Mouse (Mus musculus) retina, adult 2 months (tissue): ENCODE measurements at regions not wholly inside any gene's neighbourhood (a gene's known extent, or its start where the extent isn't known, plus 50 kb on each side); places are given as distances from the start of the nearest gene placed in this dataset.
"Not testable (repeated sequence)": the region's sequence is repeated elsewhere in the genome, so short reads cannot be mapped to it uniquely, and the experiment has no call there.

Experiments
- DNase-seq: peaks from one replicate; pipeline ENCODE4 v3.0.0-alpha.2; 2012; ENCODE audit warnings: low read depth, low spot score

DNA sequence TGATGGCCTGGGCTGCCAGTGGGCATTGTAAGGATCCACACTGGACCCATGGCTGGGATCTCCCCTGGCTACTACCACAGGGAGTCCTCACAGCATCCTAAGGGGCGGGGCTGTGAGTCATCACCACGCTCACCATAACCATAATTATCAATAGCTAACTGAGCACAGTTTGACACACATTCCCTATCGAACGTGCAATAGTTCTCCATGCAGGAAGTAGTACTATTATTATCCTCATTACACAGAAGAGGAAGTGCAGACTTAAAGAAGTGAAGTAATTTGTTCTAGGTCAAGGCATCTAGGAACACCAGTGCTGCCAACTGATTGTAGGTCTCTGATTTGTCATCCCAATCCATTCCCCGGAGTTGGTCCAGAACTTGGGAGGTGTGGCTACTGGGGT lies 84.1 kb upstream of the Trim2 start:
- DNase-seq, result no peak

DNA sequence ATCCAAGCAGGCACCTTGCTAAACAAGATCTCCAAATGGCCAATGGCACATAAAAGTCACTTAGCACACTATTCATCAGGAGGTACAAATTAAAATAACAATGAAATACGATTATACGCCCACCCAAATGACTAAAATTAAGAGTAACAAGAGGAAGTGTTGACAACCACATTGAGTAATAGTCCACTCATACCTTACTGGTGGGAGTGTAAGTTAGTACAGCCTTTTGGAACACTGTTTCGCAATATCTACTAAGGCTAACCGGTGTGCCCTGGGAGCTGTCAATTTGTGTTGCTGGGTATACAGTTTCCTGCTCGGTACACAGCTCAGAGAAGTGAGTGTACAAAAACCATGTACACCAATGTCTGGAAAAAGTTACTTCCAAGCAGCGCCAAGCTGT lies 81.8 kb upstream of the Trim2 start:
- no peak for DNase-seq

DNA sequence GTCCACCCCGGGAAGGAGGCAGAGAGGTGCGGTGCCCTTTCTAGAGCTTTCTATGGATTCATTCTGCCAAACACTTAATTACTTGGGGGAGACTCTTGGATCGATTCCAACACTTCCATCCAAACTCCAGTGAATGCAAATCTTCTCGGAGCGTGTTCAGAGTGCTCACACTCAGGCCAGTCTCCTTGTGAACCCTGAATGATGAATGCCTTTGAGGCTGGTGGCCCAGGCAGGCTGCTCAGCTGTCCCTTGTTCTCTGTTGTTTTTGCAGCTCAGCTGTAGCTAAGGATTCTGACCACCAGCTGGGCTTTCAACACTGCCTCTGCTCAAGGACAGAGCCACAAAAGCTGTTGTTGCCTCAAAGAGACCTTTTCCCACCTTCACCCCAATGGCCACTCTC lies 79.0 kb upstream of the Trim2 start:
- no peak for DNase-seq

DNA sequence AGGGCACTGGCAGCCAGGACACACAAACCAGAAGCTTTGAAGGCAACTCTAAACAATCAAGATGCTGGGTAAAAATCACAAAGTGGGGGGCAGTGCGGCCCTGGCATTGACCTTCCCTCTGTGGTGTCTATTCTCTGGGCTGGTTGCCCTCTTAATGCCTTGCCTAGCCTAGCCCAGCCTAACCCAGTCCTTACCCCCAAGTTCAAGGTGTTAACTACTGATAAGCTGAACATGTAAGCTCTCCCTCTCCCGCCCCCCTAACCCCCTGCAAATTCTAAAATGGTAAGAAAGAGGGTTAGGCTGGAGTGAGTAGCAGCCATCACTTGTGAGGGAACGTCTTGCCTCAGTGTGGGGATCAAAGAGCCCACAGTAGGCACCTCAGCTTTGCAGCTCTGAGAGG lies 76.9 kb upstream of the Trim2 start:
- DNase-seq, result no peak

DNA sequence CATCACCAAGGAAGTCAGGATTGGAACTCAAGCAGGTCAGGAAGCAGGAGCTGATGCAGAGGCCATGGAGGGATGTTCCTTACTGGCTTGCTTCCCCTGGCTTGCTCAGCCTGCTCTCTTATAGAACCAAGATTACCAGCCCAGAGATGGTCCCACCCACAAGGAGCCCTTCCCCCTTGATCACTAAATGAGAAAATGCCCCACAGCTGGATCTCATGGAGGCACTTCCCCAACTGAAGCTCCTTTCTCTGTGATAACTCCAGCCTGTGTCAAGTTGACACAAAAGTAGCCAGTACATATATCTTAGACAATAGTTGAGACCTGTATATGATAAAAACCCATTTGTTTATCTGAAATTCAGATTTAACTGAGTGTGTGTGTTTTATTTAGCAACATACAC lies 76.4 kb upstream of the Trim2 start:
- DNase-seq, result not testable (repeated sequence)

DNA sequence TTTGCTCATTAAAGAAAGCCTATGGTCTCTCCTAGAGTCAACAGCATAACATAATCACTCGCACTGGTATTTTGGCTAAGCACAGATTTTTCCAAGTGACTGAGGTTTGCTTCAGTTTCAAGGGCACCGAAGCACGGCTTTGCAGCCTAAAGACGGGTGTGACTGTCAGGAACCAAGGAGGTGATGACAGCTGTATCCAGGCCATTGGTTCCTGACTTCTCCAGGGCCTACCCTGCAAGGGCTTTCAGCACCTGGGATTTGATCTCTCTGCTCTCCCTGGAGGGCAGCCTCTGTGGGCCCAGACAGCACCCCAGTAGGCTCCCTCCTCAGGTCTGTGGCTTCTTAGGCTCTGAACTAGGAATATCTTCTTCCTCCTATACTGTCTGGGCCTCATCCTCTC lies 75.3 kb upstream of the Trim2 start:
- DNase-seq, result no peak

DNA sequence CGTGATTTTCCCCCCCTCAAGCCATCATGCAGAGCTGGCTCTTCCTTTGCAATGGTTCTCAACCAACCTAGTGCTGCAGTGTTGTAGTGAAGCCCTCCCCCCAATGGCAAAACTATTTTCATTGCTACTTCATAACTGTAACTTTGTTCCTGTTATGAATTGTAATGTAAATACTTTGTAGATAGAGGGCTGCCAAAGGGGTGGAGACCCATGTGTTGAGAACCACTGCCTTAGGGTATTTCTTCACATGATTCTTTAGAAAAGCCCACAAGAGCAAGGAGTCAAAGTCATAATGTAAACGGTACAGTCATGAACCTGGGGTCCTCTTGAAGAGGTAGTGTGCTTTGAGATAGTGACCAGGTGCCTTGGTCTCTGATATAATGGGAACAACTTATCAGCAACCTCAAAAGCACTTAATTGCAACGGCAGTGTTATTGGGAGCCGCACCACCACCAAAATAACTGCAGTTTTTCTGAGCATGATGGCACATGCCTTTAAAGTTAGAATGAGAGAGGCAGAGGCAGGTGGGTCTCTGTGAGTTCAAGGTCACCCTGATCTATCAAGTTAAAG lies 72.4 kb upstream of the Trim2 start:
- DNase-seq, result no peak

DNA sequence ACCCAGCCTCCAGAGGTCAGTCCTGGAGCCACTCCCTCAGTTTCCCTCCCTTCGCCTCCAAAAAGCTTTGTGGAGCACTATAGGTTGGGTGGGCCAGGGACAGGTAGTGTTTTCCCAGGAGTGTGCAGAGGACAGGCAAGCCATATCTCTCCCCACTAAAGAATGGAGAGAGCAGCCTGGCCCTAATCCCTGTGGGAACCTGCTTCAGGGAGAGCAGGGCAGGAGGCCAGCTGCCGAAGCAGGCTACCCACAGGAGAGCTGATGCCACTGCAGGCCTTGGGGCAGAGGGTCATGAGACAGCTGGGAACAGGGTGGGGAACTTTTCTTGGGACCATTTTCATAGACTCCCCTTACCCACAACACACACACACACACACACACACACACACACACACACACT lies 69.8 kb upstream of the Trim2 start:
- no peak for DNase-seq

DNA sequence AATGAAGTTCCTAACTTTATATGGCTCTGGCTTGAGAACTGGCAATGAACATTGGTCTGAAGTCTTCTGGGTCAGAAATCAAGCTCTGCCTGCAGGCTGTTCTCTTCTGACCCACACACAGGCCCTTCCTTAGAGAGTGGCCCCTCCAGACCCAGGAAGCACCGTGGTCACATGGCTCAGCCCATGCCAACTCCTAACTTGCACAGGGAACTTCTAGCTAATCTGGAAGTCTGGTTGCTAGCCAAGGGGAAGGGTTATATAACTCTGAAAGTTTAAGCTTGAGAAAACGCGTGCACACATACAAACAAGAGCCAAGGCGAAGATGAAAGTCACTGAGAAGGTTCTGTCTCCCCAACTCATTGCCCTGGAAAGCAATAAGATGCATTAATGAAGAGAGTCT lies 69.2 kb upstream of the Trim2 start:
- DNase-seq, result peak; percentile 11

DNA sequence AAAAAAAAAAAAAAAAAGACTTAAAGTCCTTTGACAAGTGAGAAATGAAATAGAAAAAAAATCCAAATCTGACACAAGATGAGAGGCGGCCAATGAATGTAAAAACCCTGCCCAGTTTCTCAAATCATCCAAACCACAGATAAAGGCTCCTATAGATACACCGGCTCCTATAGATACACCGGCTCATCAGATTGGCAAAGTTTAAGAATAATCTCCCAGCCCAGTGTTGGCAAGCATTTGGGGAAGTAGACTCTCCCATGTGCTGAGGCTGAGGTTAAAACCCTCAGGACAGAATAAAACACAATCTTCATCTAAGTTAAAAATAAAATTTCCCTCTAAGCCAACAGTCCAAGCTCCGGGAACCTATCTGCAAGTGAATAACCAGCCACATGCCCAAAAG lies 65.2 kb upstream of the Trim2 start:
- no peak for DNase-seq

DNA sequence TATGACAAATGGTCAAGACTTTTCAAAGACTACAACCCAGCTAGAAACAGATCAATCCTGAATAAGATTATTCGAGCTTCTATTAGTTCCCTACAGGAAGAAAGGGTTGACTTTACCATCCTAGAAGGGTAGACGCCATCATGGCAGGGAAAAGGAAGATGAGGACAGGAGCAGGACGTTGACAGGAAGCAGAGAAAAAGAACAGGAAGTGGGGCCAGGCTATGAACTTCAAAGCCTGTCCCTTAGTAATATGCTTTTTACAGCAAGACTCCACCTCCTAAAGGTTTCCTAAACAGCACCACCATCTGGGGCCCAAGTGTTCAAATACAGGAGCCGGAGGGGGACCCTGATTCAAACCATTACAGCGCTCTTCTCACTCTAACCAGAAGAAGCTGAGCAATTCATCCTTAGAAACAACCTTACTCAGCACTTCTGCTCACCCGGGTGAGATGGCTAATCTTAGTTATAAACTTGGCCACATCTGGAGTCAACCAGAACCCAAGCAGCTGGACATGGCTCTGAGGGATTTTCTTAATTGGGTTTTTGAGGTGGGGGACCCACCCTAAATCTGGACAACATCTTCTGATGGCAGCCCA lies 60.6 kb upstream of the Trim2 start:
- DNase-seq, result no peak

DNA sequence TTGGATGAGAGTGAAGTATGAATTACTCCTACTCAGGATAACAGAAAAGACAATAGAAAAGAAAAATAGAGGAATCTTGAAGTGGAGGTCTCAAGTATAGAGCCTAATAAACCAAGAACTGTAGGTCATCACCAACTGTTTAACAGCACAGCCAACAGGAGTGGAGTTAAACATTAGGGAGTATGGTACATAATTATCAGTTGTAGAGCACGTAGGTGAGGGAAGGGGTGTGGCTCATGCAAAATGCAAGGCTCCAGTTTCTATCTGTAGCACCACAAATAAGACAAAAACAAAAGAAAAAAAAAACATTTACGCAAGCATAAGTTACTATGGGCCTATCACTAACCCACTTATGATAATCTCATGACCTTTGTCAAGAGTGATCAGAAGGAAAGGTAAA lies 52.0 kb upstream of the Trim2 start:
- DNase-seq, result no peak

DNA sequence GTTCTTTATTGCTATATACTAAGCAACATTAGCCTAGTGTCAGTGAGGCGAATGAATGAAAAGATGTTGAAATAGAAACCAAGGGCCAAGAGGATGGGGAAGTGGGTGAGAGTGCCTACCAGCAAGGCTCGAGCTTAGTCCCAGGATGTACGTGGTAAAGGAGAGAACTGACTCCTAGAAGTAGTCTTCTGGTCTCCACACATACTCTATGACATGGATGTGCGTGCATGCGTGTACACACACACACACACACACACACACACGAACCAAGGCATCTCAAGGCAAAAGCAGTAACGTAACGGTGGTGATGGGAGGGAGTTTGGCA lies 50.0 kb upstream of the Trim2 start:
- DNase-seq, result no peak
